Mouse (Mus musculus) thymus, postnatal 0 days (tissue): ENCODE data around the gene Orc1. TPM values are rescaled to one million over a fixed set of nuclear protein-coding genes. Genes with fewer than 3 reads are reported as not detected.

Experiments used
- DNase-seq: peaks from one replicate; pipeline ENCODE4 v3.0.0-alpha.2; 2015; ENCODE audit warnings: low spot score
- polyA plus RNA-seq: library from polyadenylated mRNA; unstranded; fragments of >200 nt; fragmentation: Nextera tagmentation; extraction: Ambion mirVana; gene quantifications from 2 replicates; pipeline ENCODE4 v1.2.1, GENCODE M21; 2015

Orc1 gene
- polyA plus RNA-seq, 1 experiment from 2014 or later: 13.8 TPM

DNA sequence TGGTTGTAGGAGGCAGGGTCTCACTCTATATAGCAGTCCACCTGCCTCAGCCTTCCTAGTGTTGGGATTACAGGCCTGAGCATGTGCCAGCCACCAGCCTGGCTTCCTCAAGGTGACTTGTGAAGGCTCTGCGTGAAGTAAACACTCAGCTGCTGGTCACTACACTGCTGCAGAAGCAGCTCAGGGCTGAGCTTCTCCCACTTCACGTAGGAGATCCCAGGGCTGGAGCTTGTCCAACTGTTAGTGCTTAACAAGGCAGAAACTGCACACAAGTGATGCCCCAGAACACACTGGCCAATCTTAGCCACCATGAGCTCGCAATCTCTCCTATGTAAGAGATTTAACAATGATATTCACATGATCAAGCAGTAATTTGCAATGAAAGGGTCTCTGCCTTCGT is 55.5 kb downstream of the Orc1 start:
- DNase-seq: no peak

- no peak for DNase-seq
Observed at GRCm38 (mm10) chr4:108635101-108635500, 55.9 kb downstream of the Orc1 start.

GRCm38 (mm10) chr4:108637721-108638120 is 58.5 kb downstream of the Orc1 start:
- DNase-seq: no peak

GRCm38 (mm10) chr4:108638752-108639151 is 59.5 kb downstream of the Orc1 start:
- DNase-seq: peak; percentile 38

GRCm38 (mm10) chr4:108664407-108664806 is 85.2 kb downstream of the Orc1 start:
- DNase-seq: peak; percentile 27

Other genes starting within 250 kb of the Orc1 start
- gene Shisal2a, start 196.1 kb upstream of the Orc1 start, polyA plus RNA-seq: not detected in 2 replicates
- gene Gpx7, start 172.5 kb upstream of the Orc1 start, polyA plus RNA-seq: 7.1 and 7.3 TPM in 2 replicates
- 47.3 and 68.5 TPM in 2 replicates for gene Tut4, start 120.0 kb upstream of the Orc1 start, polyA plus RNA-seq
- 96.5 and 102 TPM in 2 replicates for gene Prpf38a, start 87 bp upstream of the Orc1 start, polyA plus RNA-seq
- 38.5 and 42.5 TPM in 2 replicates for gene Cc2d1b, start 40.5 kb downstream of the Orc1 start, polyA plus RNA-seq
- gene 3110021N24Rik, start 140.2 kb downstream of the Orc1 start, polyA plus RNA-seq: 0.21 and 0.59 TPM in 2 replicates
- gene Zfyve9, start 201.4 kb downstream of the Orc1 start, polyA plus RNA-seq: 0.94 and 1.2 TPM in 2 replicates